Mouse (Mus musculus) ES-Bruce4 (cell line): ENCODE results near the gene Coasy. TPM values are rescaled to one million over a fixed set of nuclear protein-coding genes. Genes with fewer than 3 reads are reported as not detected.
"Not testable (repeated sequence)": the region's sequence is repeated elsewhere in the genome, so short reads cannot be mapped to it uniquely, and the experiment has no call there.

Source experiments
- H3K27ac ChIP-seq: 2 replicates; pipeline ENCODE4 v1.5.1; 2012; ENCODE audit warnings: low read length, inconsistent platforms; ENCODE audit not compliant: insufficient read depth
- H3K27me3 ChIP-seq: 2 replicates; pipeline ENCODE4 v1.6.1; 2012; ENCODE audit warnings: mild to moderate bottlenecking, low read length, inconsistent platforms; ENCODE audit not compliant: control insufficient read depth, poor library complexity, insufficient read depth, severe bottlenecking
- H3K36me3 ChIP-seq: 2 replicates; pipeline ENCODE4 v1.6.1; 2012; ENCODE audit warnings: inconsistent platforms, mild to moderate bottlenecking, low read length, moderate library complexity; ENCODE audit not compliant: control insufficient read depth, poor library complexity, insufficient read depth, severe bottlenecking
- H3K4me1 ChIP-seq: one replicate; pipeline ENCODE4 v1.8.1; 2011; ENCODE audit warnings: low read length; ENCODE audit not compliant: control insufficient read depth, insufficient read depth
- H3K4me3 ChIP-seq: 2 replicates; pipeline ENCODE4 v1.5.1; 2011; ENCODE audit warnings: low read depth, mild to moderate bottlenecking, low read length
- H3K9ac ChIP-seq: 2 replicates; pipeline ENCODE4 v1.6.1; 2012; ENCODE audit warnings: low read depth, mild to moderate bottlenecking, inconsistent platforms; ENCODE audit not compliant: poor library complexity, severe bottlenecking
- H3K9me3 ChIP-seq: replicated peaks from 2 replicates; pipeline ENCODE4 v1.6.1; 2012; ENCODE audit warnings: mild to moderate bottlenecking, low read length, inconsistent platforms; ENCODE audit not compliant: control insufficient read depth, poor library complexity, insufficient read depth, severe bottlenecking
- CTCF ChIP-seq: IDR thresholded peaks from one replicate; pipeline ENCODE4 v1.8.1; 2011; ENCODE audit warnings: low read depth, low read length
- EP300 ChIP-seq: IDR thresholded peaks from 2 replicates; pipeline ENCODE4 v1.6.1; 2011; ENCODE audit warnings: low read depth, low read length; ENCODE audit not compliant: insufficient read depth
- POLR2A ChIP-seq: IDR thresholded peaks from one replicate; pipeline ENCODE4 v1.8.1; 2011; ENCODE audit warnings: low read length; ENCODE audit not compliant: insufficient read depth
- polyA plus RNA-seq: library from polyadenylated mRNA; stranded (reverse); fragments of >200 nt; gene quantifications from 2 replicates; pipeline ENCODE4 v1.2.4, GENCODE M21; 2011; ENCODE audit warnings: low read depth; ENCODE audit not compliant: missing spikeins, insufficient read depth, insufficient read length

Gene Coasy
- polyA plus RNA-seq, 1 experiment: 21.7 TPM

DNA sequence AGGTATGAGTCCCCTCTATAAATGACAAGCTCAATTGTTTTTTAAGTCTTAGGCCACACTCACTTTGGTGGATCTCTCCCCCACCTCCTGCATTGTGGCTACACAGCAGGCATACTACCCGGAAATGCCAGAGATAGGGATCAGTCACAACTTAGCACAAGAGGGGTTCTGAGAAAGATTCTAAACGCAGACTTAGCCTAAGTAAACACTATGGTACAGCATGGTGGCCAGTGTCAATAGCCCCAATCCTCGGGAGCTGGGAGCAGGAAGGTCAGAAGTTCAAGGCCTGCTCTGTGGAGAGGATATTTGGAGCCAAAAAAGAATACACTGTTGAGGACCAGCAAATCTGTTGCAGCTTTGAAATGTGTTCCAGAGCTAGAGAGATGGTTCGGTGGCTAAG lies 35.7 kb downstream of the Coasy start:
- H3K4me3 ChIP-seq: no peak overlapping the region
- H3K9me3 ChIP-seq: no peaks in the 10 kb centered on the region
- H3K27me3 ChIP-seq: no peaks in the 10 kb centered on the region
- no peak overlapping the region for H3K27ac ChIP-seq
- TF ChIP-seq CTCF: no peak
- no peak overlapping the region for H3K9ac ChIP-seq
- no peaks in the 10 kb centered on the region for H3K4me1 ChIP-seq
- 0 out of 2 replicates have a peak, but pooled peaks cover 2% of the 10 kb centered on the region for H3K36me3 ChIP-seq

DNA sequence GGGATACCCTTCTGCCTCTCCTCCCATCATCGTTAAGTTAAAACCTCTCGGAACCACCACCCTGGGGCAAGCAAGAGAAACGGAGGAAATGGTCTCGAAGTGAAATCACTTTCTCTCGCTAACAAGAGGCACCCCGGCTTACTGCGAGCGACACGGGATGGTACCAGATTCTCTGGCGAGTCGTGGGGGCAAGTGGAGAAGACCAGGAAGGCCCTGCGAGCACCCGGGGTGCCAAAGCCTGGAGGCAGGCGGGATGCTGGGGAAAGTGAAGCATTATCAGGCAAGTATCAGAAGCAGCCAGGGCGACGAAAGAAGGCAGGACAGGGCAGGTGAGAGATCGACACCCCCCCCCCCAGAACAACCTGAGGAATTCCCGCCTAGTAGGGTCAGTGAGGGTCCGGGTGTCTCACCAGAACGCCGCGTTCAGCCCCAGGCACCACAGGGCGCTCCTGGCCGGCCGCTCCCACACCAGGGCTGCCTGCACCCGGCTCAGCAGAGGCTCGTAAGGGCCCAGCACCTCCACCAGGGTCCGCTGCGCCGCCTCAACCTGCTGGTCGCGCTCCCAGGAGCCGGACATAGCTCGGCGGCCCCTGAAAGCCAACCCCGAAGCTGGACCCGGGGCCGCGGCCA lies 36.9 kb downstream of the Coasy start:
- Histone ChIP-seq H3K27me3 (no peaks in the 10 kb centered on the region), H3K4me3 (peak overlapping the region; percentile 96), H3K9me3 (no peaks in the 10 kb centered on the region), H3K4me1 (no peaks in the 10 kb centered on the region), H3K9ac (peak overlapping the region; percentile 87), H3K27ac (no peak overlapping the region), H3K36me3 (0 out of 2 replicates have a peak, but pooled peaks cover 2% of the 10 kb centered on the region)
- TF ChIP-seq CTCF: no peak
- no peak for TF ChIP-seq EP300
- no peak for TF ChIP-seq POLR2A

DNA sequence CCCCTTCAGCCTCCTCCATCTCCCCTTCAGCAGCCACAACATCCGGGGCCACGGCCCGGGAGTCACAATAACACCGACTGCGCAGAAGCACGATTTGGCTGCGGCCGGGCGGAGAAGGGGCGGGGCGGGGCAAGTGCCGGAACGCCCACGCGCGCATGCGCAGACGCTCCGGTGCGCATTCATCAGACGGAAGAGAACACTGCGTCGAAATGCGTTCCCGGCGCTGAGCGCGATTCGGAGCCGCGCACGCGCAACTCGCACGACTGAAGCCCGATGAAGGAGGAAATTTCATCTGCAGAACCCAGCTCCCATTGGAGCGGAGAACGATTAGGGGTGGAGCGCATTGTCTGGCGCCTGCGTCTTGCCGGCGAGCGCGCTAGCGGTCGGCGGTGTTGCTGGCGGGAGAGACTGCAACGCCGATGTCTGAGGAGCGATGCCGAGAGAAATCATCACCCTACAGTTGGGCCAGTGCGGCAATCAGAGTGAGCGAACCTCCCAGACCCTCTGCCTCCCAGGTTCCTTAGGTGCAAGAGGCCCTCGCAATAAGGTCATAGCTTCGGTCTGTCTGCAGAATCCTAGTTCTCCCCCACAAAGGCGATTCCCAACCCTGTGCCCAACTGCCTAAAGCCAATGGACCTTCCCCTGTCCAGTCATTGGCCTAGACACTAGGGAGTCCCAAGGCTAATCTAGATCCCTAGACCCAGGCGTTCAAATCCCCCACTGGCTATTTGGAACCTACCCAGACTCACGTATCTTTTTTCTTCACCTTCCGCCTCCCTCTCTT lies 37.6 kb downstream of the Coasy start, which contains the start of the genes Retreg3 and Tubg1:
Gene Retreg3, minus strand, starts transcription at position 133 of the 784 bp plus-strand sequence.
Gene Tubg1, plus strand, starts transcription at position 178 of the 784 bp plus-strand sequence.
- Histone ChIP-seq H3K4me3 (peak within 1 kb of the TSS; percentile 96), H3K9ac (peak within 1 kb of the TSS; percentile 87), H3K36me3 (0 out of 2 replicates have a peak, but pooled peaks cover 2% of the 10 kb centered on the region), H3K9me3 (no peaks in the 10 kb centered on the region), H3K4me1 (no peaks in the 10 kb centered on the region), H3K27ac (peak within 1 kb of the TSS; percentile 37; the same call in 1 of the 2 replicates), H3K27me3 (no peaks in the 10 kb centered on the region)
- TF ChIP-seq EP300 (peak; percentile 48; the same call in 1 of the 2 replicates), POLR2A (peak; percentile 36), CTCF (no peak)

DNA sequence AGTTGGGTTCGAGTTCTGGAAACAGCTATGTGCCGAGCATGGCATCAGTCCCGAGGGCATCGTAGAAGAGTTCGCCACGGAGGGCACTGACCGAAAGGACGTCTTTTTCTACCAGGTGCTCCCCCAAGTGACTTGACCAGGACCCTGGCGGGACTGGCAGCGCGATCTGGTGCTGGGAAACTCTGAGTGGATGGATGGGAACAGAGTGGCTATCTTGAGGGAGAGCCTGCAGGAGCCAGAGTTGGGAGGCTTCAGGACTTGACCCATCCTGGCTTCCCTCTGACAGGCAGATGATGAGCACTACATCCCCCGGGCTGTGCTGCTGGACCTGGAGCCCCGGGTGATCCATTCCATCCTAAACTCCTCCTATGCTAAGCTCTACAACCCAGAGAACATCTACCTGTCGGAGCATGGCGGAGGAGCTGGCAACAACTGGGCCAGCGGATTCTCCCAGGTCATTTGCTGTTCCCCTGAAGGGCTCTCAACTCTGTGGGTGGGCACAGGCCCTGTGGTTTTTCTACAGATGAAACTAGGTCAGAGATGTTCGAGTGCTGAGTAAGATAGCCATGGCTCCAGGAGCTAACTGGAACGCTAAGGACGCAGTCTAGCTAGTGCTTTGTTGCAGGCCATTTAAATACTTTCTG lies 38.3 kb downstream of the Coasy start:
- H3K36me3 ChIP-seq: 0 out of 2 replicates have a peak, but pooled peaks cover 2% of the 10 kb centered on the region
- H3K9me3 ChIP-seq: no peaks in the 10 kb centered on the region
- H3K4me1 ChIP-seq: no peaks in the 10 kb centered on the region
- peak overlapping the region; percentile 78 for H3K4me3 ChIP-seq
- H3K27me3 ChIP-seq: no peaks in the 10 kb centered on the region
- peak overlapping the region; percentile 47 for H3K9ac ChIP-seq
- H3K27ac ChIP-seq: no peak overlapping the region
- TF ChIP-seq EP300 (no peak), POLR2A (no peak), CTCF (no peak)

DNA sequence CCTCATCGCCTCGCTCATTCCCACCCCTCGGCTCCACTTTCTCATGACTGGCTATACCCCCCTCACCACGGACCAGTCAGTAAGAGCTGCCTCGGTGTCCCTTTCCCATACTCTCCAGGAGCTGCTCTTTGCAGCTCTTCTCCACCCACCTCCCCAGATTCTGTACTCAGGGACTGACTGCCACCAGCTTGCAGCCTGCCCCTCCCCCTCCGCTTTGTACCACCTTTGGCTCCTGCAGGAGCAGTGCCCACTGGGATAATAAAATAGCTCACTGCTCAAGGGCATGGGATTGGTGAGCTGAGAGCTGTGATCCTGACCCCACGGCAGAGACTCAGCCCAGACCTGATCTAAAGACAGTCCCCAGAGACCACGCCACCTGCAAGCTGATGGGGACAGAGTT lies 42.1 kb downstream of the Coasy start:
- H3K4me3 ChIP-seq, H3K9me3 ChIP-seq, H3K27me3 ChIP-seq, H3K27ac ChIP-seq, H3K4me1 ChIP-seq, H3K36me3 ChIP-seq, H3K9ac ChIP-seq: not testable (repeated sequence)

DNA sequence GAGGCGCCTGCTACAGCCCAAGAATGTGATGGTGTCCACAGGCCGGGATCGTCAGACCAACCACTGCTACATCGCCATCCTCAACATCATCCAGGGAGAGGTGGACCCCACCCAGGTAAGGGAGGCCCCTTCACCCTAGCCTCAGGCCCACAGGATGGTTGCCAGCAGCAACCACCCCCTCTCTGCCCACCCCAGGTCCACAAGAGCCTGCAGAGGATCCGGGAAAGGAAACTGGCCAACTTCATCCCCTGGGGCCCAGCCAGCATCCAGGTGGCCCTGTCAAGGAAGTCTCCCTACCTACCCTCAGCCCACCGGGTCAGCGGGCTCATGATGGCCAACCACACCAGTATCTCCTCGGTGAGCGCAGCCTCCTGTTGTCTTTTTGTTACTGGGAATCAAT lies 42.6 kb downstream of the Coasy start:
- not testable (repeated sequence) for H3K36me3 ChIP-seq, H3K27ac ChIP-seq, H3K4me1 ChIP-seq, H3K4me3 ChIP-seq, H3K9me3 ChIP-seq, H3K27me3 ChIP-seq, H3K9ac ChIP-seq
